Mouse (Mus musculus) forebrain, embryonic 15.5 days (tissue): ENCODE data around the gene Grm1. TPM values are rescaled to one million over a fixed set of nuclear protein-coding genes. Genes with fewer than 3 reads are reported as not detected.

Experiments
- ATAC-seq: fragments of 200-750 bp; cut with Nextera tagmentation; replicated peaks from 2 replicates; pipeline ENCODE4 v1.8.0; 2017; ENCODE audit warnings: mild to moderate bottlenecking, moderate TSS enrichment, moderate library complexity
- H3K27ac ChIP-seq: fragments of 300-500 bp; sonication (generic); replicated peaks from 2 replicates; pipeline ENCODE4 v1.5.1; 2015; ENCODE audit warnings: mild to moderate bottlenecking, inconsistent platforms
- H3K27me3 ChIP-seq: fragments of 300-500 bp; sonication (generic); 2 replicates; pipeline ENCODE4 v1.6.1; 2015; ENCODE audit warnings: inconsistent platforms
- H3K36me3 ChIP-seq: fragments of 300-500 bp; sonication (generic); 2 replicates; pipeline ENCODE4 v1.6.1; 2015; ENCODE audit warnings: mild to moderate bottlenecking, inconsistent platforms
- H3K4me1 ChIP-seq: fragments of 300-500 bp; sonication (generic); 2 replicates; pipeline ENCODE4 v1.6.1; 2015; ENCODE audit warnings: inconsistent platforms
- H3K4me2 ChIP-seq: fragments of 300-500 bp; sonication (generic); replicated peaks from 2 replicates; pipeline ENCODE4 v1.6.1; 2015; ENCODE audit warnings: mild to moderate bottlenecking, inconsistent platforms
- H3K4me3 ChIP-seq: fragments of 300-500 bp; sonication (generic); 2 replicates; pipeline ENCODE4 v1.5.1; 2015; ENCODE audit warnings: mild to moderate bottlenecking, inconsistent platforms
- H3K9ac ChIP-seq: fragments of 300-500 bp; sonication (generic); replicated peaks from 2 replicates; pipeline ENCODE4 v1.6.1; 2015; ENCODE audit warnings: mild to moderate bottlenecking, inconsistent platforms
- H3K9me3 ChIP-seq: fragments of 300-500 bp; sonication (generic); 2 replicates; pipeline ENCODE4 v1.6.1; 2016; ENCODE audit warnings: inconsistent platforms
- WGBS: fragments of 180-500 bp; shearing (Covaris S2); methylation state at CpG from one replicate; pipeline ENCODE4 v1.1.7; 2015; ENCODE audit warnings: mixed read lengths; 5-methylcytosine and 5-hydroxymethylcytosine counted together
- polyA plus RNA-seq: library from polyadenylated mRNA; unstranded; fragments of >200 nt; fragmentation: Nextera tagmentation; extraction: Ambion mirVana; gene quantifications from 2 replicates; pipeline ENCODE4 v1.2.1, GENCODE M21; 2015

Gene Grm1
- polyA plus RNA-seq, 1 experiment from 2014 or later, result 5.9 TPM

DNA sequence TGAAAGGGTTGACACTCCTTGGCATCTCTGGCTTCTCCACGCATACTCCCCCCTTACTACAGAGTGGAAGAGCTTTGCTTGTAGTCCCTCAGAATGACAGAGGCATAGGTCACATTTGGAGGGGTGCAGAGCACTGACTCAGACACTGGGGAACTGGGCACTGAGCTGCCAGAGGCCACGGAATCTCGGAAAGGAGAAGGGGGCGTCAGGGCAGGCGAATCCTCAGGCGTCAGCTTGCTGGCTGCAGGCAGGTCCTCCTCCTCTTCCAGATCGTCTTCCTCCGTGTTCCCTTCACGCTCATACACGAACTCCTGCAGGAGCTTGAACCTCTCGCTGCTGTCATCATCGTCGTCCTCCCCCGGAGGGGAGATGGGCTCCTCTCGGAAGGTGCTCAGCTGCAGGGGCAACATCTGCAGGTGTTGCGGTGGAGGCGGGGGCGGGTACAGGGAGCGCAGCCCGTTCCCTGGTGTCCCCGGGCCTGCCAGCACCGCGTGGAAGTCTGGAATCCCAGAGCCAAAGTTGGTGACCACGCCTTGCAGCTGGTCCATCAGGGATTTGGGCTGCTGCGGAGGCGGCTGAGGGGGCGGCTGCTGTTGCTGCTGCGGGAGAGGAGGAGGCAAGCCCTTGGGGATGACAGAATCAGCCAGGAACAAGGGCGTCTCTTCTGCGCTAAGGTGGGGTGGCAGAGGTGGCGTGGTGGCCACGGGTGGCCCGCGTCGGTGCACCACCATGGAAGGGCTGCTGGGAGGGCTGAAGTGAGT, 393.1 kb downstream of the Grm1 start:
- peaks cover 9% of the 10 kb centered on the region; the same call in 1 of the 2 replicates for H3K4me1 ChIP-seq
- H3K4me2 ChIP-seq, result peak overlapping the region; percentile 75
- 5% methylated on average over 35 of the region's 35 CpGs for WGBS
- no peak overlapping the region for H3K27ac ChIP-seq
- peak overlapping the region; percentile 40 for H3K9ac ChIP-seq
- H3K27me3 ChIP-seq, result no peaks in the 10 kb centered on the region
- ATAC-seq, result peak; percentile 80
- H3K9me3 ChIP-seq, result no peaks in the 10 kb centered on the region
- peak overlapping the region; percentile 45 for H3K4me3 ChIP-seq
- H3K36me3 ChIP-seq, result no peaks in the 10 kb centered on the region

DNA sequence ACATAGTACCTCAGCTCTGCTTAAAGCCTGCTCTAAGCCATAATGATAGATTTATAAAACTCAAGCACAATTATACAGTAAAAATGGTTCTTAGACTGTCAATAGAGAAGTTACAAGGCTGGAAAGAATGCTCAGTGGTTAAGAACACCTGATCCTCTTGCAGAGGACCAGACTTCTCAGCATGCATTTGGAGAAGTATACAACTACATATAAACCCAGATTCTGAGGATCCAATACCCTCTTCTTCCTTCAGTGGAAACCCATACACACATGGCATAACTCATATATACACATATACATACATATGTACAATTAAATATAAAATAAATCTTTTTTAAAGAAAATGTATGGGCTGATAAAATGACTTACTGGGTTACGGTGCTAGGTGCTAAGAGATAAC, 401.1 kb downstream of the Grm1 start, which contains the start of gene Gm10944:
Gm10944 (plus strand) TSS at position 301 of the 400 bp plus-strand sequence.
- H3K4me1 ChIP-seq, result no peaks in the 10 kb centered on the region
- no peak within 1 kb of the TSS for H3K4me3 ChIP-seq
- WGBS, result 94% methylated on average over 1 of the region's 1 CpGs
- no peak for ATAC-seq
- no peaks in the 10 kb centered on the region for H3K36me3 ChIP-seq
- no peaks in the 10 kb centered on the region for H3K27me3 ChIP-seq
- no peak within 1 kb of the TSS for H3K4me2 ChIP-seq
- no peak within 1 kb of the TSS for H3K9ac ChIP-seq
- H3K27ac ChIP-seq, result no peak within 1 kb of the TSS
- no peaks in the 10 kb centered on the region for H3K9me3 ChIP-seq

DNA sequence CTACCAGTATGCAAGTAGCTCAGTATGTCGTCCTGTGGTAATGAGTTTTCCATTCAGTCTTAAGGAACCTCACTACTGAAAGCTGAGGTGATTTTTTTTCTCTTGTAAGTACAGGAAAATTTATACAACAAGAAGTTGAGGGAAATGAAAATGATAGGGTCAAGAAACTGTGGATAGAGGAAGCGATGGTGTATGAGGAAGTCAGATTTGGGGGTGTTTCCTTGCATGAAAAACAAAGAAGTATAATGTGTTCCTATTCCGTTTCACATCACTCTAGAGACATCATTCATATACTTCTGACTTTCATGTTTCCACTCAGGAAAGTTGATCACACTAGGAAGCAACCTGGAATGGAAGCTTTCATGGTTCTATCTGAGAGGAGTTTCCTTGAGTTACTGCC, 422.2 kb downstream of the Grm1 start:
- H3K36me3 ChIP-seq, result no peaks in the 10 kb centered on the region
- H3K27me3 ChIP-seq, result no peaks in the 10 kb centered on the region
- H3K27ac ChIP-seq, result no peak overlapping the region
- 72% methylated on average over 3 of the region's 3 CpGs for WGBS
- H3K4me2 ChIP-seq, result no peak overlapping the region
- H3K9me3 ChIP-seq, result no peaks in the 10 kb centered on the region
- no peaks in the 10 kb centered on the region for H3K4me1 ChIP-seq
- no peak for ATAC-seq
- no peak overlapping the region for H3K9ac ChIP-seq
- no peak overlapping the region for H3K4me3 ChIP-seq

DNA sequence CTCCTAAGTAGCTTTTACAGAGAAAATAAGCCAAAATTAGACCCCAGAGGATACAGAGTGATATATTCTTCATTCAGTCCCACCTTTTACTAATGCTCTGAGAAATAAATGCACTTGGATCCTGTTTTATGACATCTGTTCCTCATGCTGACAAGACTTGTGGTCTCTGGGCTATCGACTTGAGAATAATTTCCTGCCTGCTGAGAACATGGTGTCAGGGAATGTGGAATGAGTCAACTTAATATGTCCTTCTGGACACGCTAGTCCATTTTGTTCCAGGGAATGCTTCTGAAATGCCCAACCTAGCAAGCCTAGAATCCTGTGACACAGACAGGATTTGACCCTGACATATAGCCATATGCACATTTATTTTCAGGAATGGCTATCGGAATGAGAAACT, 423.0 kb downstream of the Grm1 start:
- Histone ChIP-seq H3K4me2 (no peak overlapping the region), H3K9ac (no peak overlapping the region), H3K36me3 (no peaks in the 10 kb centered on the region), H3K9me3 (no peaks in the 10 kb centered on the region), H3K4me3 (no peak overlapping the region), H3K4me1 (no peaks in the 10 kb centered on the region), H3K27me3 (no peaks in the 10 kb centered on the region), H3K27ac (no peak overlapping the region)
- 89% methylated on average over 3 of the region's 3 CpGs for WGBS
- ATAC-seq, result no peak

DNA sequence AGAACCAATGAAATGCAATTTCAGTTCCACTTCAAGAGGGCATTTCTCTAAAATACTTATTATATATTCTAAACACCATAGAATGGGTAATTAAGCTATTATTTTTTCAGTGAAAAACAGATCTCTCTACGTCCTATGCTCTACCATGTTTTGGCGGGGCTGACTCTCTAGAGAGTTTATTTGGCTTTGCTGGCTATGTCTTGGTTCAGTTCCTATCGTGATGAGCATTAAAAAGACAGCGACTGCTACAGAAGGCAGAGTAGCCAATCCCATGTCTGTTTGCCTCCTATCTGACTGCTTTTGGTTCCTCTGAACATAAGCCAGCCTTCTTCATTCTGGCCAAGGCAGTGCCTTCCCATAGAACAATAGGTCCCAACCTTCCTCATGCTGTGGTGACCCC, 425.5 kb downstream of the Grm1 start:
- Histone ChIP-seq H3K9ac (no peak overlapping the region), H3K27me3 (no peaks in the 10 kb centered on the region), H3K4me1 (no peaks in the 10 kb centered on the region), H3K36me3 (no peaks in the 10 kb centered on the region), H3K4me3 (no peak overlapping the region), H3K9me3 (no peaks in the 10 kb centered on the region), H3K4me2 (no peak overlapping the region), H3K27ac (no peak overlapping the region)
- no peak for ATAC-seq
- WGBS, result 73% methylated on average over 4 of the region's 4 CpGs

DNA sequence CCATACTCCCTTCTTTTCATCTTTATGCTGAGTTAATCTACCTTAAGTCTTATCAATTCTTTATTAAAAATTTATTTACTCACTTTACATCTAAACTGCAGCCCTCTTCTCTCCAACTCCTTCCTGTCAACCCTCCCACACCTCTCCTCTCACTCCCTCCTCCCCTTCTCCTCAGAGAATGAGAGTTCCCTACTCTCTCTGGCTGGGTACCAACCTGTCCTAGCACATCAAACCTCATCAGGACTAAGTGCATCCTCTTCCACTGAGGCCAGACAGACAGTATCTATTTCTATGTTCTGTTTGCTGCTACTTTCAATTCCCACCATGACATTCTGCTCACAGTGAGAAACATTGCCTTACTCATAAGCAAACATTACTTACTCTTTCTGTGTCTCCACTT, 426.2 kb downstream of the Grm1 start:
- Histone ChIP-seq H3K4me1 (no peaks in the 10 kb centered on the region), H3K9me3 (no peaks in the 10 kb centered on the region), H3K4me3 (no peak overlapping the region), H3K9ac (no peak overlapping the region), H3K4me2 (no peak overlapping the region), H3K27ac (no peak overlapping the region), H3K36me3 (no peaks in the 10 kb centered on the region), H3K27me3 (no peaks in the 10 kb centered on the region)
- no peak for ATAC-seq

Other genes starting within 250 kb of the Grm1 start
- gene Shprh, start 67.1 kb upstream of the Grm1 start, polyA plus RNA-seq, result 28.2 and 28.4 TPM in 2 replicates
- 27.7 and 27.9 TPM in 2 replicates for gene Fbxo30, start 199.0 kb upstream of the Grm1 start, polyA plus RNA-seq